Mouse (Mus musculus) CD4-positive, CD25-positive, alpha-beta regulatory T cell, adult 4 months (primary cell): ENCODE results near the gene Fat3. TPM values are rescaled to one million over a fixed set of nuclear protein-coding genes. Genes with fewer than 3 reads are reported as not detected.

Experiments
- ATAC-seq: one replicate; pipeline ENCODE4 v1.8.0; 2017
- polyA plus RNA-seq, 2 experiments: library from polyadenylated mRNA; unstranded; fragments of 100-300 nt; shearing (Covaris generic); gene quantifications; one replicate each; pipeline ENCODE4 v1.2.1; 2017

The Fat3 gene
- polyA plus RNA-seq, 2 experiments from 2014 or later: 0.31 TPM; not detected in 1

- ATAC-seq: no peak
Measured at GRCm38 (mm10) chr9:16226545-16226944, 274.5 kb downstream of the Fat3 start.

- ATAC-seq: no peak
Measured at GRCm38 (mm10) chr9:16221885-16222284, 279.2 kb downstream of the Fat3 start.

GRCm38 (mm10) chr9:16216235-16216634 is 284.9 kb downstream of the Fat3 start:
- peak; percentile 43 for ATAC-seq

GRCm38 (mm10) chr9:16214731-16215681 is 286.1 kb downstream of the Fat3 start:
- no peak for ATAC-seq

- ATAC-seq: no peak
Measured at GRCm38 (mm10) chr9:16213324-16213723, 287.8 kb downstream of the Fat3 start.

GRCm38 (mm10) chr9:16212628-16213027 is 288.5 kb downstream of the Fat3 start:
- no peak for ATAC-seq

- ATAC-seq: no peak
Measured at GRCm38 (mm10) chr9:16212163-16212562, 288.9 kb downstream of the Fat3 start.

- ATAC-seq: no peak
Measured at GRCm38 (mm10) chr9:16211468-16211867, 289.6 kb downstream of the Fat3 start.

GRCm38 (mm10) chr9:16202296-16202695 is 298.8 kb downstream of the Fat3 start:
- no peak for ATAC-seq

GRCm38 (mm10) chr9:16200948-16201347 is 300.1 kb downstream of the Fat3 start:
- no peak for ATAC-seq

- ATAC-seq: no peak
Measured at GRCm38 (mm10) chr9:16186461-16186860, 314.6 kb downstream of the Fat3 start.

GRCm38 (mm10) chr9:16169238-16169637 is 331.8 kb downstream of the Fat3 start:
- no peak for ATAC-seq

- ATAC-seq: no peak
Measured at GRCm38 (mm10) chr9:16168051-16168450, 333.0 kb downstream of the Fat3 start.

GRCm38 (mm10) chr9:16159366-16159765 is 341.7 kb downstream of the Fat3 start:
- ATAC-seq: no peak

GRCm38 (mm10) chr9:16153580-16153930 is 347.5 kb downstream of the Fat3 start:
- ATAC-seq: no peak

GRCm38 (mm10) chr9:16152756-16153579 is 348.1 kb downstream of the Fat3 start:
- no peak for ATAC-seq

GRCm38 (mm10) chr9:16150046-16150445 is 351.0 kb downstream of the Fat3 start:
- no peak for ATAC-seq

- no peak for ATAC-seq
Measured at GRCm38 (mm10) chr9:16147735-16148134, 353.4 kb downstream of the Fat3 start.

GRCm38 (mm10) chr9:16144684-16145083 is 356.4 kb downstream of the Fat3 start:
- ATAC-seq: no peak

- ATAC-seq: no peak
Measured at GRCm38 (mm10) chr9:16139300-16139699, 361.8 kb downstream of the Fat3 start.

GRCm38 (mm10) chr9:16133098-16133497 is 368.0 kb downstream of the Fat3 start:
- no peak for ATAC-seq

GRCm38 (mm10) chr9:16132594-16132993 is 368.5 kb downstream of the Fat3 start:
- no peak for ATAC-seq

- ATAC-seq: no peak
Measured at GRCm38 (mm10) chr9:16121756-16122155, 379.3 kb downstream of the Fat3 start.
